Mouse (Mus musculus) MEL (cell line): ENCODE results near the gene Def8. TPM values are rescaled to one million over a fixed set of nuclear protein-coding genes. Genes with fewer than 3 reads are reported as not detected.

Experiments
- DNase-seq: peaks from one replicate; pipeline ENCODE4 v3.0.0; 2011; ENCODE audit warnings: low read depth, low spot score
- H3K27ac ChIP-seq: 2 replicates; pipeline ENCODE4 v1.5.1; 2012; ENCODE audit warnings: low read depth, mild to moderate bottlenecking, control low read depth, low read length, moderate library complexity; ENCODE audit not compliant: control insufficient read depth
- H3K27me3 ChIP-seq, 2 experiments: fragments of 150-350 bp in 1 of 2; sonication (generic) in 1 of 2; 2 replicates each; pipeline ENCODE4 v1.6.1; 2012; ENCODE audit warnings: low read length in 2 of 2, mild to moderate bottlenecking in 2 of 2, improper control_type of control experiment in 1 of 2, moderate library complexity in 1 of 2; ENCODE audit not compliant: insufficient read depth in 2 of 2, control insufficient read depth in 1 of 2
- H3K36me3 ChIP-seq, 2 experiments: 2 replicates each; pipeline ENCODE4 v1.6.1; 2012 to 2014; ENCODE audit warnings: low read length in 2 of 2, improper control_type of control experiment in 1 of 2, inconsistent platforms in 1 of 2, mild to moderate bottlenecking in 1 of 2; ENCODE audit not compliant: insufficient read depth in 2 of 2, control insufficient read depth in 1 of 2
- H3K4me1 ChIP-seq, 2 experiments: fragments of 150-350 bp in 1 of 2; sonication (generic) in 1 of 2; 2 replicates each; pipeline ENCODE4 v1.6.1; 2012; ENCODE audit warnings: low read length in 2 of 2, improper control_type of control experiment in 1 of 2, mild to moderate bottlenecking in 1 of 2; ENCODE audit not compliant: insufficient read depth in 2 of 2, control insufficient read depth in 1 of 2
- H3K4me3 ChIP-seq, 2 experiments: fragments of 150-350 bp in 1 of 2; sonication (generic) in 1 of 2; 2 replicates each; pipeline ENCODE4 v1.5.1; 2012; ENCODE audit warnings: low read depth in 2 of 2, low read length in 2 of 2, mild to moderate bottlenecking in 2 of 2, moderate library complexity in 2 of 2, control low read depth in 1 of 2, improper control_type of control experiment in 1 of 2; ENCODE audit not compliant: control insufficient read depth in 1 of 2, insufficient read depth in 1 of 2
- H3K79me2 ChIP-seq: 2 replicates; pipeline ENCODE4 v1.6.1; 2012; ENCODE audit warnings: mild to moderate bottlenecking, low read length, moderate library complexity; ENCODE audit not compliant: control insufficient read depth, poor library complexity, insufficient read depth
- H3K9ac ChIP-seq: 2 replicates; pipeline ENCODE4 v1.6.1; 2012; ENCODE audit warnings: low read depth, mild to moderate bottlenecking, control low read depth, low read length, moderate library complexity; ENCODE audit not compliant: control insufficient read depth, poor library complexity, severe bottlenecking
- H3K9me3 ChIP-seq: fragments of 150-350 bp; sonication (generic); replicated peaks from 2 replicates; pipeline ENCODE4 v1.6.1; 2012; ENCODE audit warnings: mild to moderate bottlenecking, low read length, improper control_type of control experiment, moderate library complexity; ENCODE audit not compliant: insufficient read depth
- BHLHE40 ChIP-seq: IDR thresholded peaks from 2 replicates; pipeline ENCODE4 v1.6.1; 2012; ENCODE audit warnings: low read depth, mild to moderate bottlenecking, inconsistent platforms, low read length, improper control_type of control experiment, borderline replicate concordance
- E2F4 ChIP-seq: IDR thresholded peaks from 2 replicates; pipeline ENCODE4 v1.6.1; 2011; ENCODE audit warnings: low read depth, low read length, improper control_type of control experiment, borderline replicate concordance
- EP300 ChIP-seq, 2 experiments: IDR thresholded peaks; 2 replicates each; pipeline ENCODE4 v1.6.1; 2011; ENCODE audit warnings: improper control_type of control experiment in 2 of 2, low read length in 2 of 2, low read depth in 1 of 2, mild to moderate bottlenecking in 1 of 2
- ETS1 ChIP-seq: IDR thresholded peaks from 2 replicates; pipeline ENCODE4 v1.6.1; 2012; ENCODE audit warnings: low read depth, mild to moderate bottlenecking, inconsistent platforms, low read length, improper control_type of control experiment, moderate library complexity
- GABPA ChIP-seq: IDR thresholded peaks from 2 replicates; pipeline ENCODE4 v1.6.1; 2012; ENCODE audit warnings: low read depth, mild to moderate bottlenecking, inconsistent platforms, low read length, improper control_type of control experiment, moderate library complexity
- GATA1 ChIP-seq: IDR thresholded peaks from 2 replicates; pipeline ENCODE4 v1.6.1; 2011; ENCODE audit warnings: low read depth, low read length, improper control_type of control experiment
- KAT2A ChIP-seq: conservative IDR thresholded peaks from 2 replicates; pipeline ENCODE4 v1.6.1; 2012; ENCODE audit warnings: low read depth, low read length, improper control_type of control experiment, inconsistent platforms
- MAFK ChIP-seq: IDR thresholded peaks from 2 replicates; pipeline ENCODE4 v1.6.1; 2011; ENCODE audit warnings: low read depth, mild to moderate bottlenecking, low read length, improper control_type of control experiment, borderline replicate concordance
- MEF2A ChIP-seq: IDR thresholded peaks from 2 replicates; pipeline ENCODE4 v1.6.1; 2014; ENCODE audit warnings: low read depth, mild to moderate bottlenecking, inconsistent platforms, low read length, improper control_type of control experiment; ENCODE audit not compliant: poor library complexity, insufficient replicate concordance, severe bottlenecking; ENCODE audit errors: extremely low read depth
- MXI1 ChIP-seq: IDR thresholded peaks from 2 replicates; pipeline ENCODE4 v1.6.1; 2011; ENCODE audit warnings: mild to moderate bottlenecking, low read depth, low read length, improper control_type of control experiment
- MYC ChIP-seq: IDR thresholded peaks from 2 replicates; pipeline ENCODE4 v1.6.1; 2011; ENCODE audit warnings: low read depth, mild to moderate bottlenecking, low read length, improper control_type of control experiment, moderate library complexity
- NELFE ChIP-seq: IDR thresholded peaks from 2 replicates; pipeline ENCODE4 v1.6.1; 2011; ENCODE audit warnings: low read depth, low read length, improper control_type of control experiment
- POLR2A ChIP-seq, 2 experiments: IDR thresholded peaks; 2 replicates each; pipeline ENCODE4 v1.6.1; 2011 to 2012; ENCODE audit warnings: low read length in 2 of 2, mild to moderate bottlenecking in 2 of 2, control low read depth in 1 of 2, improper control_type of control experiment in 1 of 2, low read depth in 1 of 2, moderate library complexity in 1 of 2; ENCODE audit not compliant: control insufficient read depth in 1 of 2, insufficient read depth in 1 of 2, poor library complexity in 1 of 2
- RAD21 ChIP-seq: IDR thresholded peaks from 2 replicates; pipeline ENCODE4 v1.6.1; 2011; ENCODE audit warnings: mild to moderate bottlenecking, low read depth, low read length, improper control_type of control experiment
- RCOR1 ChIP-seq: IDR thresholded peaks from 2 replicates; pipeline ENCODE4 v1.6.1; 2012; ENCODE audit warnings: low read depth, mild to moderate bottlenecking, inconsistent platforms, low read length, improper control_type of control experiment
- SIN3A ChIP-seq: IDR thresholded peaks from 2 replicates; pipeline ENCODE4 v1.6.1; 2012; ENCODE audit warnings: low read length, improper control_type of control experiment, inconsistent platforms
- TAL1 ChIP-seq: IDR thresholded peaks from 2 replicates; pipeline ENCODE4 v1.6.1; 2012; ENCODE audit warnings: mild to moderate bottlenecking, inconsistent platforms, low read length, moderate library complexity, mixed read lengths
- TBP ChIP-seq: IDR thresholded peaks from 2 replicates; pipeline ENCODE4 v1.8.0; 2011; ENCODE audit warnings: low read depth, low read length, improper control_type of control experiment
- TCF12 ChIP-seq: IDR thresholded peaks from 2 replicates; pipeline ENCODE4 v1.6.1; 2014; ENCODE audit warnings: low read depth, mild to moderate bottlenecking, inconsistent platforms, low read length, improper control_type of control experiment, moderate library complexity
- UBTF ChIP-seq: IDR thresholded peaks from 2 replicates; pipeline ENCODE4 v1.6.1; 2012; ENCODE audit warnings: low read depth, mild to moderate bottlenecking, inconsistent platforms, low read length, improper control_type of control experiment, moderate library complexity, borderline replicate concordance; ENCODE audit not compliant: insufficient read depth
- ZKSCAN1 ChIP-seq: IDR thresholded peaks from 2 replicates; pipeline ENCODE4 v1.6.1; 2012; ENCODE audit warnings: low read depth, mild to moderate bottlenecking, inconsistent platforms, low read length, improper control_type of control experiment, moderate library complexity
- ZMIZ1 ChIP-seq: IDR thresholded peaks from 2 replicates; pipeline ENCODE4 v1.6.1; 2012; ENCODE audit warnings: low read depth, mild to moderate bottlenecking, inconsistent platforms, low read length, improper control_type of control experiment, moderate library complexity
- polyA plus RNA-seq, 2 experiments: library from polyadenylated mRNA; stranded (reverse) in 1 of 2; unstranded in 1 of 2; fragments of >175 nt in 1 of 2; fragments of >200 nt in 1 of 2; gene quantifications; 2 replicates each; pipeline versions ENCODE4 v1.2.1 to v1.2.4; 2012; ENCODE audit warnings: low replicate concordance in 2 of 2, low read depth in 1 of 2; ENCODE audit not compliant: insufficient read length in 2 of 2, insufficient read depth in 1 of 2, missing spikeins in 1 of 2
- total RNA-seq: library from RNA; depleted of rRNA; stranded (reverse); fragments of 300-350 nt; gene quantifications from 2 replicates; pipeline ENCODE4 v1.2.3, GENCODE M21; 2012

Gene Def8
- total and polyA plus RNA-seq, 3 experiments: 26.0 to 34.0 TPM; not detected in 1

DNA sequence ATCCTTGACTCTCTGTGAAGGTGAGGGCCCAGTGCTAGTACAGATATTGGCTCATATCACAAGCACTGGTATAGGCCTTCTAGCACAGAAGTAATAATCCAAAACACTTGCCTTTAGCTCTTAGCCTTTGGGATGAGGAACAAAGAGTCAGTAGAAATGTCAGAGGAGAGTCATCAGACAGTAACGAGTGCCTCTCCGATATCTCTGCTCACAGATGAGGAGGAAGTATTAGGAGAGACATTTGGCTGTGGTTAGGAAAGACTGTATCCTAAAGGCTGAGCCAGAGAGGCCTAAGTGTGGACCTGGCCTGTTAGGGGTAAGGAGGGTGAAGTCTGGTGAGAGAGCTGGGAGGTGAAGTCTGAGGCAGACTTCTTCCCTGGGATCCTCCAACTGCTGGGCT, 18.5 kb downstream of the Def8 start:
- Histone ChIP-seq H3K9ac (peak overlapping the region; percentile 12; the same call in 1 of the 2 replicates), H3K27ac (peak overlapping the region; percentile 37), H3K79me2 (peaks cover 4% of the 10 kb centered on the region; the same call in 1 of the 2 replicates), H3K9me3 (no peaks in the 10 kb centered on the region), H3K4me1 (peaks cover 6 to 20% of the 10 kb centered on the region in 2 experiments), H3K4me3 (0 out of 4 replicates have a peak overlapping the region, but pooled peaks of 1 of the 2 experiments have one; percentile 3), H3K36me3 (peaks cover 0 to 3% of the 10 kb centered on the region in 2 experiments; a peak in 1 of 4 replicates), H3K27me3 (no peaks in the 10 kb centered on the region)
- TF ChIP-seq BHLHE40: no peak
- TF ChIP-seq EP300 (IDR thresholded peaks at IDR 0.05; ENCODE audit: low read depth in 1 of 2, low read length in 2 of 2): peak; percentile 38 to 41; a peak in 2 of 4 replicates
- TF ChIP-seq MAFK: no peak
- TF ChIP-seq RCOR1: peak; percentile 40; the same call in 1 of the 2 replicates
- no peak for TF ChIP-seq MYC
- peak; percentile 33; the same call in 1 of the 2 replicates for TF ChIP-seq TBP
- TF ChIP-seq TCF12: peak; percentile 31; the same call in 1 of the 2 replicates
- TF ChIP-seq SIN3A: peak; percentile 49; the same call in 1 of the 2 replicates
- TF ChIP-seq TAL1: peak; percentile 64
- DNase-seq: peak; percentile 80

DNA sequence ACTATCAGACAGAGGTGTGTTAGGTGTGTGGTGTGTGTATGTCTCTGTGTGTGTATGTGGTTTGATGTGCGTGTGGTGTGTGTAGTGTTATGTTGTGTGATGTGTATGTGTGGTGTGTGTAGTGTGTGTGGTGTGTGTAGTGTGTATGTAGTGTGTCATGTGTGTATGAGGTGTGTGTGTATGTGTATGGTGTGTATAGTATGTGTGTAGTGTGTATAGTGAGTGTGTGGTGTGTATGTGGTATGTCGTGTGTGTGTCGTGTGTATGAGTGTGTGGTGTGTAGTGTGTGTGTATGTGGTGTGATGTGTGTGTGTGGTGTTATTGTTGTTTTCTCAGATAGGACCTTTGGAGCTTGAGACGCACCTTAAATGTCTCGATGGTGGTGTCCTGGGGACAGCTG, 19.0 kb downstream of the Def8 start:
- DNase-seq: no peak

DNA sequence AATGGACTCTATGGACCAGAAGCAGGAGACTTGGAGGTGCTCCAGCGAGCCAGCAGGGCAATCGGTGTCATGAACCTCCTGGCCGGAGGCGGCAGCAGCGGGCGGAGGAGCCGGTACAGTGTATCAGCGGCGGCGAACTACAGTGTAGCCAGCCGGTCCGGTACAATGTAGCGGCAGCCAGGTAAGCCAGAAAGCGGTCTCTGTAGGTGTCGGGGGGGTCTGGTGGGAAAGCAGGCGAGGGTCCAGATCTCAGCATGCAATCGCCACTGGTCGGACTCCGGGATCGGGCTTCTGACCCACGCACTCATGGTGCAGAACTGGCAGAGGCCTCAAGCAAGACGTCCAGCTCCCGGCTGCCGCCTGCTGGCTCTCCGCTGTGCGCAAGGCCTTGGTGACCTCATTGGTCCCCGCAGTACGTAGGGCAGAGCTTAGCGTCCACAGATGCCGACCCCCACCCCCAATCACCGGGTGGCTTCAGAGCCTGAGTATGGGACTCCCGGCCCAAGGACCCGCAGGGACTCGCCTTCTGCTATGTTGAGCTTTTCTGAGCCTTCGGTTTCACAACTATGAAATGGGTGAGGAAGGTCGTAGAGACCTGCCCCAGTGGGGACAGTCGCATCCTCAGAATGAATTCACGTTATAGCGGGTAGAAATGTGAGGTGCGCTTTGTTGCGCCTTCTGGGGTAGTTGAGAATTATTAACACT, 19.7 kb downstream of the Def8 start:
- Histone ChIP-seq H3K27me3 (no peaks in the 10 kb centered on the region), H3K4me1 (peaks cover 6 to 20% of the 10 kb centered on the region in 2 experiments), H3K36me3 (peaks cover 0 to 3% of the 10 kb centered on the region in 2 experiments; a peak in 1 of 4 replicates), H3K79me2 (peaks cover 4% of the 10 kb centered on the region; the same call in 1 of the 2 replicates), H3K4me3 (peak overlapping the region; percentile 90), H3K27ac (peak overlapping the region; percentile 71), H3K9me3 (no peaks in the 10 kb centered on the region), H3K9ac (peak overlapping the region; percentile 94)
- peak; percentile 95 for DNase-seq
- TF ChIP-seq ZKSCAN1 (0 out of 2 replicates have a peak, but pooled peaks have one; percentile 13), RCOR1 (no peak), MEF2A (no peak), KAT2A (no peak), POLR2A (IDR thresholded peaks at IDR 0.05; ENCODE audit: control insufficient read depth in 1 of 2, insufficient read depth in 1 of 2, low read depth in 1 of 2, low read length in 2 of 2, poor library complexity in 1 of 2) (peak; percentile 56 to 79; a peak in 3 of 4 replicates), NELFE (peak; percentile 65), GATA1 (no peak), BHLHE40 (no peak), UBTF (no peak), RAD21 (0 out of 2 replicates have a peak, but pooled peaks have one; percentile 2), GABPA (peak; percentile 66; the same call in 1 of the 2 replicates), TBP (peak; percentile 53; the same call in 1 of the 2 replicates), ETS1 (no peak), E2F4 (no peak), EP300 (IDR thresholded peaks at IDR 0.05; ENCODE audit: low read depth in 1 of 2, low read length in 2 of 2) (no peak), ZMIZ1 (no peak)

More for the DNA sequence above, 19.0 kb downstream of the Def8 start:
- H3K9ac ChIP-seq: no peak overlapping the region
- TF ChIP-seq TAL1 (no peak), GABPA (no peak), POLR2A (IDR thresholded peaks at IDR 0.05; ENCODE audit: control insufficient read depth in 1 of 2, insufficient read depth in 1 of 2, low read depth in 1 of 2, low read length in 2 of 2, poor library complexity in 1 of 2) (no peak), MXI1 (no peak)
- TF ChIP-seq, all 39 proteins: peak for 0
- peak overlapping the region; percentile 37 for H3K27ac ChIP-seq
- H3K4me3 ChIP-seq: peak overlapping the region; percentile 90; a peak in 3 of 4 replicates
- H3K27me3 ChIP-seq: no peaks in the 10 kb centered on the region
- peaks cover 4% of the 10 kb centered on the region; the same call in 1 of the 2 replicates for H3K79me2 ChIP-seq
- peaks cover 6 to 20% of the 10 kb centered on the region in 2 experiments for H3K4me1 ChIP-seq
- peaks cover 0 to 3% of the 10 kb centered on the region in 2 experiments; a peak in 1 of 4 replicates for H3K36me3 ChIP-seq
- H3K9me3 ChIP-seq: no peaks in the 10 kb centered on the region
